Mouse (Mus musculus): ENCODE results near the gene Smarcc2. TPM values are rescaled to one million over a fixed set of nuclear protein-coding genes. Genes with fewer than 3 reads are reported as not detected.
"Not testable (repeated sequence)": the region's sequence is repeated elsewhere in the genome, so short reads cannot be mapped to it uniquely, and the experiment has no call there.

Gene Smarcc2
- polyA plus RNA-seq, 1 experiment, result 19.5 TPM

DNA sequence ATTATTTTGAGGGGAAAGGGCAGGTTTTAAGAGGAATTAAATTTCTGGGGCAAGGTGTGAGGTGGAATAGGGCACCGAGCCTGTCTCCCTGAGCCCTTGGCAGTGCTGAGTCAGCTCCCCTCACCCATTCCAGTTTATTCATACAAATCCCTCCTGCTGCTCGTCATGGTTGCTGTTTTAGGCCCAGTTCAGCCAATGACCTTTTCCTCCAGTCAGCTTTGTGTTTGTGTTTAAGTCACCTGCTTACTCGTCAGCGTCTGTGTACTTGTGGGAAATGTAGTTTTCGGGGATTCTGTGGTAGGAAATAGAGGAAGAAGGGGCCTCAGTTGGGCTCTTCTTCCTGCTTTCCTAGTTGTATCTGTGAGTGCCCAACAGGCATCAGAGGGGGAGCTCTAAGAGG lies 30.3 kb downstream of the Smarcc2 start:
- H3K36me3 ChIP-seq (ENCODE audit: control insufficient read depth), result peaks cover 79% of the 10 kb centered on the region
- TF ChIP-seq GATA1 (IDR thresholded peaks at IDR 0.05; ENCODE audit: low read length) (no peak), TAL1 (IDR thresholded peaks at IDR 0.05; ENCODE audit: low read length) (no peak)
- peaks cover 28% of the 10 kb centered on the region for H3K4me1 ChIP-seq (ENCODE audit: control insufficient read depth)
- no peaks in the 10 kb centered on the region for H3K9me3 ChIP-seq (ENCODE audit: control insufficient read depth, low read length)
- no peaks in the 10 kb centered on the region for H3K27me3 ChIP-seq (ENCODE audit: control insufficient read depth)
- no peak overlapping the region for H3K4me3 ChIP-seq (replicated peaks)

DNA sequence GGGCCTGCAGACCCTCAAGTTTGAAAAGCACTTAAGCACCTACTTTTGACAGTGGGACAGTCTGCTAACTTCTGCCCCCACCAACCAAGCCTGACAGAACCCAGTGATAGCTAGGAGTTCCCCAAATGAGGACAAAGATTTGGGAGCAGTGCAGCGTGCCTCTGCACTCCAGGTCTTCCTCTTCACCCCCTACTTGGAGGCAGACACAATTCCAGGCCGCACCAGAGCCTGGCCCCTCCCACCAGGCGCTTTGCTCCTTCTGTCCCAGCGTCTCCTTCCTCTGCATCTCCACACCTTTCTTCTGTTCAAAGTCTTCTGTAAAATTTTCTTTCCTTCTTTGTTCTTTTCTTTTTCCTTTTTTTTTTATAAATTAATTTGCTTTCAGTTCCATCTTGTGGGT lies 30.7 kb downstream of the Smarcc2 start:
- no peak overlapping the region for H3K4me3 ChIP-seq (replicated peaks)
- no peak for TF ChIP-seq TAL1 (IDR thresholded peaks at IDR 0.05; ENCODE audit: low read length)
- peaks cover 76% of the 10 kb centered on the region for H3K36me3 ChIP-seq (ENCODE audit: control insufficient read depth)
- H3K9me3 ChIP-seq (ENCODE audit: control insufficient read depth, low read length), result no peaks in the 10 kb centered on the region
- H3K4me1 ChIP-seq (ENCODE audit: control insufficient read depth), result peaks cover 32% of the 10 kb centered on the region
- no peaks in the 10 kb centered on the region for H3K27me3 ChIP-seq (ENCODE audit: control insufficient read depth)

DNA sequence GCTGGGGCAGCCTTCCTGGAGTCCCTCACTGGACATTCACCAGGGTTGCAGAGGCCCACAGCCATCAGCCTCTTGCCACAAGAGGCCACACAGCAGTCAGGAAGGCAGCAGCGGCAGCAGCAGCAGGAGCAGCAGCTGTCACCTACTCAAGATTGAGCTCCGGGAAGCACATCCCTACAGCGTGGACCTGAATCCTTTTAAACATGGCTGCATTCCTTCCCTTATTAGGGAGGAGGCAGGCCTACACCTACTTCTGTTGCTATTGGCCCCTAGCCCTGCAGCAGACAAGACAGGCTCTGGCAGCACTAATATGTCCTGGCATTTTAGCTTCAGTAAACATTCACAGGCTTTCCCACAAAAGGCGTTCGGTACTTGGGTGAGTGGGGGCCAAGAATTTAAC lies 31.2 kb downstream of the Smarcc2 start:
- no peaks in the 10 kb centered on the region for H3K27me3 ChIP-seq (ENCODE audit: control insufficient read depth)
- no peak for TF ChIP-seq TAL1 (IDR thresholded peaks at IDR 0.05; ENCODE audit: low read length)
- TF ChIP-seq GATA1 (IDR thresholded peaks at IDR 0.05; ENCODE audit: low read length), result no peak
- peaks cover 73% of the 10 kb centered on the region for H3K36me3 ChIP-seq (ENCODE audit: control insufficient read depth)
- no peaks in the 10 kb centered on the region for H3K9me3 ChIP-seq (ENCODE audit: control insufficient read depth, low read length)
- H3K4me3 ChIP-seq (replicated peaks), result no peak overlapping the region
- peaks cover 37% of the 10 kb centered on the region for H3K4me1 ChIP-seq (ENCODE audit: control insufficient read depth)

DNA sequence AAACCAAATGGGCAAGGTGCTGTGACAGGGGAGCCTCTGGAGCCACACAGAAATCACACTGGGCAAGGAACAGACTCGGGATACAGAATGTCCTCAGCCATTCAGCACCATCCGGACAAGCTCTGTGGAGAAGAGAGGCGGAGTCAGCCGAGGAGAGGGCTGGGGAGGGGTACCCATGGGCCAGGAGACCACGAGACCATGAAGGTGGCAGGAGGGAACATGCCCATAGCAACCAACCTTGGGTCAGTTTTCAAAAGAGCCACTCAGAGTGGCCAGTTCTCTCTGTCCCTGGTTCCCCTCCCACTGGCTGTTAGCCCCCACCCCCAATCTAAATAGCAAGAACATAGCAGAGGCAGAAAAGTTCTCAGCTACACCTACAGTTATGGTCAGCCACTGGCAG lies 31.9 kb downstream of the Smarcc2 start:
- TF ChIP-seq GATA1 (IDR thresholded peaks at IDR 0.05; ENCODE audit: low read length) (no peak), TAL1 (IDR thresholded peaks at IDR 0.05; ENCODE audit: low read length) (no peak)

DNA sequence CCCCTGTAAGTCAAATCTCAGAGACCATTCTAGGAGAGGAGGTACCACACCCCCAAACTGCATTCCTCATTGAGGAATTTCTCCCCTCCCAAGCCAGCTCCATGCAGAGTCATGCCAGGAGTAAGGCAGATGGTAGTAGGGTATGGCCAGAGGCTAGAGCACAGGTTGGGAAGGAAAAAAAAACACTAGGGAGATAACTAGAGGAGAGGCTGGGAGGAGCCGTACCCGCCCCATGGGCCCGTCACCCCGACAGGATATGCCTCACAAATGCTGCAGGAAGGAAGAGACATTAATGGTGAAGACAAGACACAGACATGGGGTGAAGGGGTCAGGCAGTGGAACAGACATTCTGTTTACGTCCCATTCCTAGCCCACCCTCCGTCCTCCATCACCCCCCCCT lies 32.4 kb downstream of the Smarcc2 start:
- Histone ChIP-seq H3K9me3 (ENCODE audit: control insufficient read depth, low read length) (no peaks in the 10 kb centered on the region), H3K36me3 (ENCODE audit: control insufficient read depth) (peaks cover 61% of the 10 kb centered on the region), H3K27me3 (ENCODE audit: control insufficient read depth) (no peaks in the 10 kb centered on the region), H3K4me3 (replicated peaks) (peak overlapping the region; percentile 88), H3K4me1 (ENCODE audit: control insufficient read depth) (peaks cover 45% of the 10 kb centered on the region)
- TF ChIP-seq TAL1 (IDR thresholded peaks at IDR 0.05; ENCODE audit: low read length), result no peak
- TF ChIP-seq GATA1 (IDR thresholded peaks at IDR 0.05; ENCODE audit: low read length), result no peak

More for the DNA sequence above, 31.9 kb downstream of the Smarcc2 start:
- no peak overlapping the region for H3K4me3 ChIP-seq (replicated peaks)
- H3K27me3 ChIP-seq (ENCODE audit: control insufficient read depth), result no peaks in the 10 kb centered on the region
- H3K36me3 ChIP-seq (ENCODE audit: control insufficient read depth), result peaks cover 67% of the 10 kb centered on the region
- H3K9me3 ChIP-seq (ENCODE audit: control insufficient read depth, low read length), result no peaks in the 10 kb centered on the region
- H3K4me1 ChIP-seq (ENCODE audit: control insufficient read depth), result peaks cover 40% of the 10 kb centered on the region

DNA sequence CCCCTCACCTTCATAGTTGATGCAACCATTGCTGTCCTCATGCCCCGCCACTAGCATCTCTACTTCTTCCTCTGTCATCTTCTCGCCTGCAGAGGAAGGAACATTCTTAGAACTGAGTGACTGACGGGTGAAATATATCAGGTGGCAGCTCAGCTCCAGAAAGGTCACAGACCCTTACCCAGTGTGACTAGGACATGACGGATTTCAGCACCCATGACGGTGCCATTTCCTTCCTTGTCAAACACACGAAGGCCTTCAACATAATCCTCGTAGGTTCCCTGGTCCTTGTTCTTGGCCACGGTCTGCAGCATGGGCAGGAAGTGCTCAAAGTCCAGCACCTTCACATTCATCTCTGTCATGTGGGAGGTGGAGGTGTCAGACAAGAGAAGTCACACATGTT lies 33.0 kb downstream of the Smarcc2 start:
- H3K4me1 ChIP-seq (ENCODE audit: control insufficient read depth), result peaks cover 50% of the 10 kb centered on the region
- peak overlapping the region; percentile 88 for H3K4me3 ChIP-seq (replicated peaks)
- H3K9me3 ChIP-seq (ENCODE audit: control insufficient read depth, low read length); H3K27me3 ChIP-seq (ENCODE audit: control insufficient read depth): not testable (repeated sequence)
- H3K36me3 ChIP-seq (ENCODE audit: control insufficient read depth), result peaks cover 57% of the 10 kb centered on the region

DNA sequence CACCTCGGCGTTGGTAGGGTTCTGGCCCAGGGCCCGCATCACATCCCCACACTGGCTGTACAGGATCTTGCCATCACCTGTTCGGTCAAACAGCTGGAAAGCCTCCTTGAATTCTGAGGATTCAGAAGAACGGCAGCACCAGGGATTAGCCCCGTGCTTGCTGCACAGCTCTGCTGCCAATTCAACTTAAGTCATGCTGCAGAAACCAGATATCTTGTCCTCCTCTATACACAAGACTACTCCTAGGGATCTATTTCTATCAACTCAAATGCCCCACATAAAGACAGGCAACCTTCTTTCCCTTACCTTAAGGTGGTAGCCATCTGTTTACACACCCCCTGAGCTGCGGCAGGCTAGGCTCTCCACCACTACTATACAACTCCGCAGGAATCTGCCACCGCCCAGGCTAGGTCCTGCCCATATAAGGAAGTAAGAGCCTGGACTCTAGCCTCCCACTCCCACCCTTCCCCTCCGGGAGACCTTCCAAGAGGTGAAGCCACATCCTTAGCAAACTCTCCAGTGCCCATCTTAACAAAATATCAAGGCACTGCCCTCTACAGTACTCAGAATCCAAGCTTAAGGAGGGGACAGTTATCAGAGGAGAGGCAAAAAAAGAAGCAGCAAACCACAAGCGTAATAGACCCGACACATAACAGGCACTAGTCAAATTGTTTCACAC lies 33.7 kb downstream of the Smarcc2 start:
- peak overlapping the region; percentile 88 for H3K4me3 ChIP-seq (replicated peaks)
- H3K27me3 ChIP-seq (ENCODE audit: control insufficient read depth), result no peaks in the 10 kb centered on the region
- H3K9me3 ChIP-seq (ENCODE audit: control insufficient read depth, low read length), result no peaks in the 10 kb centered on the region
- peaks cover 50% of the 10 kb centered on the region for H3K36me3 ChIP-seq (ENCODE audit: control insufficient read depth)
- no peak for TF ChIP-seq TAL1 (IDR thresholded peaks at IDR 0.05; ENCODE audit: low read length)
- no peak for TF ChIP-seq GATA1 (IDR thresholded peaks at IDR 0.05; ENCODE audit: low read length)
- H3K4me1 ChIP-seq (ENCODE audit: control insufficient read depth), result peaks cover 56% of the 10 kb centered on the region

DNA sequence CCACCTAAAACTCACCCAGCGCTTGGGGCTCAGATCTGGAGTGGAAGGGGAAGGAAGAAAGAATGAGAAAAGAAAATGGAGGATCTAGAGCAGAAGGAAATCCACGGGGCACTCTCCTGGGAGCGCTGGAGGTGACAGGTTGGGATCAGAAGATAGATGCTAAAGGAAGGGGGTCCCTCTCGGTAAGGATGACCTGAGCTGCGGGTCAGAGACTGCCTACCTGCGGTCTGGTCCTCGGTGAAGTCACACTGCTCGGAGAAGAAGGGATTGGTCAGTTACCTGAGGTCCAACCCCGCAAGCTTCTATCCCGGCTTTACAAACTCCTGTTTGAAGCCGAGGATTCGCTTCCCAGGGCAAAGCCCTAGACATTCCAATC lies 34.3 kb downstream of the Smarcc2 start:
- Histone ChIP-seq H3K9me3 (ENCODE audit: control insufficient read depth, low read length) (no peaks in the 10 kb centered on the region), H3K4me3 (replicated peaks) (peak overlapping the region; percentile 88), H3K4me1 (ENCODE audit: control insufficient read depth) (peaks cover 61% of the 10 kb centered on the region), H3K36me3 (ENCODE audit: control insufficient read depth) (peaks cover 44% of the 10 kb centered on the region), H3K27me3 (ENCODE audit: control insufficient read depth) (no peaks in the 10 kb centered on the region)
- no peak for TF ChIP-seq TAL1 (IDR thresholded peaks at IDR 0.05; ENCODE audit: low read length)
- no peak for TF ChIP-seq GATA1 (IDR thresholded peaks at IDR 0.05; ENCODE audit: low read length)

DNA sequence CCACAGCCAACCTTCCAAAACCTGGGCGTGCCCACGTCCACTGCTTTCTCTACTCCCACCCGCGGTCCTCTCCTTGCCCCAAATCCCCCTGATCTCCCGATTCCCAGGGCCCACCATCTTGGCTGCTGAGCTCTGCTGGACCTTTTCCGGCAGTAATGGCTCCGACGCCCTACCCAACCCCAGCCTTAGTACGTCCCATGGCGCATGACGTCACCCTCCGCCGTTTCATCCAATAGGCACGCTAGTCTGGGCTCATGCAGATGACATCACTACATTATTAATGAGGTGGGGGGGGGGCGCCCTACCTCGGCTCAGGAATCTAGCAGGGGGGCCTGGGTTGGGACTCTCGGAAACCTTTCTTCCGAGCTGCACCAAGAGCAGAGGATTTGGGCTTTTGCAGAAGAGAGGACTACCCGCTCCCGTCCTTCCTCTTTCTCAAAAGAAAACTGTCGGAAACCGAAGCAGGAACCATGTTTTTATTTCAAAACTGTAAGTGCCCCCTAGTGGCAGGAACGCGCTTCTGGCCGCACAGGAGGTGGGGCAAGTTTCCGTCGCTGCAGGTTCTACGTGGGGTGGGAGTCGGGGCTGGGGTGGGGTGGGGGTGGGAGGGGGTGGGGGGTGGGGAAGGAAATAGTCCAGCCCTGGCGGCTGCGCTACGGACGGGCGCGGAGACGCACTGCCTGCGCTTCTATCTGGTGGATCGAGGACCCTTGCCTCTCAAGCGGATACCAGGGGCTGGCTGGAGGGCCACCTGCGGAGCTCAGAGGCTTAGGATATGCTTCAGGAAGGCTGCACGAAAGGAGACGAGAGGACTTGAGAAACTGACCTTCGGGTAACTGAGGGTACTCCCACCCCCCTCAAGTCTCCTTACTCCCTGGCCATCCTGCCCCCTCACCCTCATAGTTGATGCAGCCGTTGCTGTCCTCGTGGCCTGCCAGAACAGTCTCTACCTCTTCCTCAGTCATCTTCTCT lies 34.9 kb downstream of the Smarcc2 start, which contains the start of gene Myl6:
Gene Myl6 (minus strand): TSS at position 451 of the 972 bp plus-strand sequence.
- no peak for TF ChIP-seq GATA1 (IDR thresholded peaks at IDR 0.05; ENCODE audit: low read length)
- TF ChIP-seq TAL1 (IDR thresholded peaks at IDR 0.05; ENCODE audit: low read length), result no peak
- Histone ChIP-seq H3K9me3 (ENCODE audit: control insufficient read depth, low read length) (no peaks in the 10 kb centered on the region), H3K36me3 (ENCODE audit: control insufficient read depth) (peaks cover 37% of the 10 kb centered on the region), H3K4me3 (replicated peaks) (peak within 1 kb of the TSS; percentile 88), H3K27me3 (ENCODE audit: control insufficient read depth) (no peaks in the 10 kb centered on the region), H3K4me1 (ENCODE audit: control insufficient read depth) (peaks cover 65% of the 10 kb centered on the region)
